Mouse (Mus musculus) Patski (cell line): ENCODE data around the gene Rabep2. TPM values are rescaled to one million over a fixed set of nuclear protein-coding genes. Genes with fewer than 3 reads are reported as not detected.

Source experiments
- ATAC-seq: fragments of 100-300 bp; one replicate; pipeline ENCODE4 v1.8.0; 2021
- CTCF ChIA-PET: fragments of 350-600 bp; sonication (Branson Sonifier 250); formaldehyde crosslinking; loops from one replicate; lab custom pipeline; 2022; ENCODE audit warnings: inconsistent platforms; lab: Charles Lee
- POLR2A ChIA-PET: fragments of 350-600 bp; sonication (Branson Sonifier 250); formaldehyde crosslinking; loops from one replicate; lab custom pipeline; 2022; ENCODE audit warnings: antibody characterized with exemption, inconsistent platforms; lab: Charles Lee
- DNase-seq: peaks from one replicate; pipeline ENCODE4 v3.0.0-alpha.2; 2011; ENCODE audit warnings: low read depth, low spot score
- H3K27me3 ChIP-seq: fragments of 371-371 bp; one replicate; pipeline ENCODE4 v1.5.1; 2021
- CTCF ChIP-seq: fragments of 100-300 bp; IDR thresholded peaks from one replicate; pipeline ENCODE4 v1.5.1; 2021
- in situ Hi-C: fragments of 300-500 bp; cut with MboI; formaldehyde crosslinking; loops from 3 replicates; pipeline ENCODE4 v1.11.1; 2018; ENCODE audit warnings: low pct_unique_long_range_greater_than_20kb, mixed read lengths
- polyA plus RNA-seq: library from polyadenylated mRNA; unstranded; gene quantifications from one replicate; pipeline ENCODE4 v1.2.3, GENCODE M21; 2021

Rabep2 gene
- polyA plus RNA-seq, 1 experiment from 2014 or later: 30.2 TPM

- in situ Hi-C loops: no loop called here
- ChIA-PET POLR2A (no interaction called here), CTCF (no interaction called here)
- peaks cover 3% of the 10 kb centered on the region for H3K27me3 ChIP-seq
- no peak for ATAC-seq
- DNase-seq: no peak
- TF ChIP-seq CTCF: no peak
Observed at GRCm38 (mm10) chr7:126408686-126409085, 19.9 kb upstream of the Rabep2 start.

DNA sequence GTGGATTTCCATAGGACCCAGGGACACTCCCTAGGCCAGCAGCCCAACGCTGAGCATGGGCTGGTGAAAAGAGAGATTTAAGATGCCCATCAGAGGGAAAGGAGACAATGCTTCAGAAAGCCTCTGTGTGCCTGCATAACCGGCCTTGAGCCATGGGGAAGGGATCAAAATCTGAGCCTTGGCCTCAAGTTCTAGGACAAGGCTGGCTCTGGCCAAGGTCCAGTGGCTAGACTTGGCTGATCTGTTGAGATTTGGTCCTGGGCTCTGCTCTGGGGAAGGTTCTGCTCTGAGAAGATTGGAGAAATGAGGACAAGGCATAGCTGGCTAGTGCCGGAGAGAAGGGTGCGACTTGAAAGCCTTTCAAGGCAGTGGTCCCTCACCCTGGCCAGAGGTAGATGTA lies 17.5 kb upstream of the Rabep2 start:
- H3K27me3 ChIP-seq: peaks cover 9% of the 10 kb centered on the region
- in situ Hi-C loops: no loop called here
- CTCF ChIA-PET: no interaction called here
- ATAC-seq (no peak), DNase-seq (no peak)
- POLR2A ChIA-PET: no interaction called here
- no peak for TF ChIP-seq CTCF

DNA sequence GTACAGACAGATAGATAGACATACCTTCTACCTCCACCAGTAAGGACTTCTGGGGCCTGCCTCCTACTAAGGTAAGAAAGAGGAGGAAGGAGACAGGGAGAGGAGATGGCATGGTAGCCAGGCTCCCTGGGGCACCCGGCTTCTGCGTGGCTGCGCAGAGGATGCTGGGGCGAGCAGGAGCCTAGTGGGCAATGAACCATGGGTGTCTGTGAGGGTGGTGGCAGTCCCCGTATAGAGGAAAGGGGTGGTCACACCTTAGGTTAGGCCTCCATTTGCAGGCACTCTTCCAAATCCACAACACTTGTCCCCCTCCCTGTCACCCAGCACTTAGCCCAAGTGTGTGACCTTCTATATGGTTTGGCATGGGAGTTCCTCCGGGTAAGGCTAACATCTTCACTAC lies 13.8 kb upstream of the Rabep2 start, which contains the start of gene Cd19:
Gene Cd19, minus strand, starts transcription at position 165 of the 400 bp plus-strand sequence.
- H3K27me3 ChIP-seq: peaks cover 9% of the 10 kb centered on the region
- ChIA-PET CTCF (no interaction called here), POLR2A (no interaction called here)
- DNase-seq: no peak
- ATAC-seq: no peak
- in situ Hi-C loops: no loop called here
- no peak for TF ChIP-seq CTCF

DNA sequence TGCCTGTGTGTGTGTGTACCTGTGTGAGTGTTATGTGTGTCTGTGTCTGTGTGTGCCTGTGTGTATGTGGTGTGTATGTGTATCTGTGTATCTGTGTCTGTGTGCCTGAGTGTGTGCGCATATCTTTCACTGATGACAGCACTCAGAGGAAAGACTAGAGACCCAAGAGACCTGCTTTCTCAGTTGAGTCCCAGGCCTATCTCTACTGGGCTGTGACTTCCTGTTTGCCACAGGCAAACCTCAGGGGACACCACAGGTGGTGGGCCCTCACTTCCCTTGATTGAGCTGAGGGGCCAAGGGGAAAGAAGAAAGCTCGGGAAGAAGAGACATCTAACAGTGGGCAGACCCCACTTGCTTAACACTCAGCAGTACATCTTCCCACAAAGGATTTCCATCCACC lies 11.9 kb upstream of the Rabep2 start:
- TF ChIP-seq CTCF: no peak
- in situ Hi-C loops: no loop called here
- no peak for DNase-seq
- peaks cover 9% of the 10 kb centered on the region for H3K27me3 ChIP-seq
- no peak for ATAC-seq
- CTCF ChIA-PET: no interaction called here
- POLR2A ChIA-PET: no interaction called here

GRCm38 (mm10) chr7:126417045-126417444 lies 11.5 kb upstream of the Rabep2 start:
- in situ Hi-C loops: no loop called here
- no peak for ATAC-seq
- no peak for DNase-seq
- ChIA-PET POLR2A (no interaction called here), CTCF (no interaction called here)
- H3K27me3 ChIP-seq: peaks cover 7% of the 10 kb centered on the region
- TF ChIP-seq CTCF: no peak

GRCm38 (mm10) chr7:126417606-126418005 lies 11.0 kb upstream of the Rabep2 start:
- ChIA-PET POLR2A (interaction anchor here (1.8 kb wide), 1 partner anchor 11 kb away, joined by 8 read pairs; the partner anchor contains the start of gene Rabep2), CTCF (no interaction called here)
- in situ Hi-C loops: no loop called here
- TF ChIP-seq CTCF: no peak
- ATAC-seq (no peak), DNase-seq (no peak)
- peaks cover 6% of the 10 kb centered on the region for H3K27me3 ChIP-seq

GRCm38 (mm10) chr7:126418496-126418895 lies 10.1 kb upstream of the Rabep2 start:
- POLR2A ChIA-PET: interaction anchor here (1.8 kb wide), 1 partner anchor 10 kb away, joined by 8 read pairs; the partner anchor contains the start of gene Rabep2
- in situ Hi-C loops: no loop called here
- no peak for TF ChIP-seq CTCF
- DNase-seq: no peak
- H3K27me3 ChIP-seq: peaks cover 6% of the 10 kb centered on the region
- CTCF ChIA-PET: no interaction called here
- no peak for ATAC-seq

DNA sequence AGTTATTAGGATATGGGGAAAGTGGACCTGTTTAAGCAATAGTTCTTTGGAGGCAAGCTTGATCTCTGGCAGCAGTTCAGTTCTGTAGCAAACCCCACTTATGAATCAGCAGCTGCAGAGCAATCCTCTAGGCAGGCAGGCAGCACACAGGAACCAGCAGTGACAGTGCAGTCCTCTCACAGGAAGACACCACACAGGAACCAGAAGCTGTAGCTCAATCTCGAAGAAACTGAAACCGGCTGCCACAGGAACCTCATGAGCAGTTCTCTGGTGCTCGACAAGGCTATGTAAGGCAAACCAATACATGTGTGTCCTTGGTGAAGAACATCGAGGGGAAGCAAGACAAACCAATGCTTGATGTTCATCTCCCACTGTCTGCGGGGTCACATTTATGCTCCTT lies 6.8 kb upstream of the Rabep2 start:
- no peak for TF ChIP-seq CTCF
- in situ Hi-C loops: no loop called here
- no peak for DNase-seq
- H3K27me3 ChIP-seq: no peaks in the 10 kb centered on the region
- POLR2A ChIA-PET: no interaction called here
- ATAC-seq: no peak
- CTCF ChIA-PET: no interaction called here

DNA sequence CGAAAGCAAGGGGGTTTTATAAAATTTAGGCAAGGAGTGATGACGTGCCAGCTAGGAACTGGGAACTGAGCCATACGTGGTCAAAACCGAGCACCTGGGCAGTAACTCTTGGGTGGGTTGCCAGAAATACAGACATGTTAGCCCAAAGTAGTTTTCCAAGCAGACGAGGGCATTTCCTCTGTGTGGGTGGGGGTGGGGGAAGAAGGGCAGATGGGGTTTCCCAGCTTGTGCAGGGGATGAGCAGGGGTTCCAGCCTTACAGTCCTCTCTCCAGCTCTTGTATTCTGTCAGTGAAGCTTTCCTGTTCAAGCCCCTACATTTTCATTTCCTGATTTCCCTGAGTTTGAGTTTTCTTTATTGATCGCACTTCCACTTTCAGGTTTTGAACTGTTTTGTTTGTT lies 4.4 kb upstream of the Rabep2 start:
- DNase-seq (no peak), ATAC-seq (no peak)
- TF ChIP-seq CTCF: no peak
- CTCF ChIA-PET: no interaction called here
- POLR2A ChIA-PET: interaction anchor here (0.6 to 0.7 kb wide), 2 partner anchors 123 to 807 kb away, joined by 4 to 5 read pairs; no protein-coding TSS in a partner anchor
- H3K27me3 ChIP-seq: no peaks in the 10 kb centered on the region
- in situ Hi-C loops: no loop called here

- ChIA-PET CTCF (interaction anchor here (1.6 kb wide), 1 partner anchor 28 kb away, joined by 6 read pairs; no protein-coding TSS in a partner anchor), POLR2A (interaction anchor here (0.6 to 2.0 kb wide), 4 partner anchors 9 to 150 kb away, joined by 4 to 9 read pairs (median 6); no protein-coding TSS in a partner anchor)
- DNase-seq (no peak), ATAC-seq (no peak)
- no peaks in the 10 kb centered on the region for H3K27me3 ChIP-seq
- in situ Hi-C loops: no loop called here
- TF ChIP-seq CTCF: no peak
Observed at GRCm38 (mm10) chr7:126427323-126427860, 1.2 kb upstream of the Rabep2 start.

GRCm38 (mm10) chr7:126428154-126428553 lies 405 bp upstream of the Rabep2 start:
- in situ Hi-C loops: no loop called here
- TF ChIP-seq CTCF: no peak
- ChIA-PET POLR2A (interaction anchor here (0.6 to 2.0 kb wide), 5 partner anchors 10 to 151 kb away, joined by 4 to 9 read pairs (median 4); no protein-coding TSS in a partner anchor), CTCF (no interaction called here)
- ATAC-seq: no peak
- DNase-seq: no peak
- no peaks in the 10 kb centered on the region for H3K27me3 ChIP-seq
